Mouse (Mus musculus) testis, adult 2 months (tissue): ENCODE measurements around the gene Plch2. TPM values are rescaled to one million over a fixed set of nuclear protein-coding genes. Genes with fewer than 3 reads are reported as not detected.

ENCODE experiments used
- H3K27ac ChIP-seq: fragments of 200-500 bp; 2 replicates; pipeline ENCODE4 v1.5.1; 2012; ENCODE audit warnings: low read depth, low read length; ENCODE audit not compliant: control insufficient read depth, insufficient read depth
- H3K27me3 ChIP-seq: fragments of 200-500 bp; 2 replicates; pipeline ENCODE4 v1.6.1; 2012; ENCODE audit warnings: mild to moderate bottlenecking, low read length, moderate library complexity; ENCODE audit not compliant: control insufficient read depth, insufficient read depth
- H3K36me3 ChIP-seq: fragments of 200-500 bp; 2 replicates; pipeline ENCODE4 v1.6.1; 2012; ENCODE audit warnings: mild to moderate bottlenecking, low read length; ENCODE audit not compliant: control insufficient read depth, insufficient read depth
- H3K4me1 ChIP-seq: fragments of 200-500 bp; 2 replicates; pipeline ENCODE4 v1.6.1; 2012; ENCODE audit warnings: low read length; ENCODE audit not compliant: control insufficient read depth, insufficient read depth
- H3K4me3 ChIP-seq: fragments of 200-500 bp; 2 replicates; pipeline ENCODE4 v1.5.1; 2012; ENCODE audit warnings: low read depth, mild to moderate bottlenecking, low read length, moderate library complexity, mixed read lengths; ENCODE audit not compliant: control insufficient read depth
- CTCF ChIP-seq: fragments of 200-500 bp; IDR thresholded peaks from 2 replicates; pipeline ENCODE4 v1.5.1; 2012; ENCODE audit warnings: low read depth, mild to moderate bottlenecking, inconsistent platforms, low read length, moderate library complexity; ENCODE audit not compliant: control insufficient read depth, insufficient read depth, insufficient replicate concordance
- POLR2A ChIP-seq: fragments of 200-500 bp; IDR thresholded peaks from 2 replicates; pipeline ENCODE4 v1.6.1; 2012; ENCODE audit warnings: low read depth, mild to moderate bottlenecking, inconsistent platforms, low read length, moderate library complexity; ENCODE audit not compliant: control insufficient read depth
- polyA plus RNA-seq: library from polyadenylated mRNA; depleted of rRNA; stranded (reverse); fragments of >200 nt; gene quantifications from 2 replicates; pipeline ENCODE4 v1.2.3, GENCODE M21; 2012

The Plch2 gene
- polyA plus RNA-seq, 1 experiment: 1.9 TPM

DNA sequence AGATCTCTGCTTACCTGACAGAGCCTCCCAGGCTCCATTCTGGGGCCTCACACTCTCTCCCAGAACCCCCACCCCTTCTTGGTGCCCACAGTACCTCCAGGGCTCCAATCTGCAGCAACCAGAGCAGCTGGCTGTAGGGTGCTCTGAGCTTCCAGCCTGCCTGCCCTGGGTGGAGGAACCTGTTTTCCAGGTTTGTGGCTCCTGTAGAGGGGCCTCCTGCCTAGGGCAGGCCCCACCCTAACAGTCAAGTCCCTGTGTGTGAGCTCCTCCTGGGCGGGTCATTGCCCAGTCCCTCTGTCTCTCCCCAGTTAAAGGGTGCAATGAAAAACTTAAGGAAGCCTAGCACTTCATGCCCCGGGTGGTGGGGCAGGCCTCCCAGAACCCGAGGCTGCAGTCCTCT, 7.3 kb upstream of the Plch2 start:
- Histone ChIP-seq H3K4me1 (peaks cover 16% of the 10 kb centered on the region), H3K27ac (no peak overlapping the region), H3K27me3 (no peaks in the 10 kb centered on the region), H3K36me3 (no peaks in the 10 kb centered on the region), H3K4me3 (no peak overlapping the region)
- no peak for TF ChIP-seq POLR2A
- no peak for TF ChIP-seq CTCF

DNA sequence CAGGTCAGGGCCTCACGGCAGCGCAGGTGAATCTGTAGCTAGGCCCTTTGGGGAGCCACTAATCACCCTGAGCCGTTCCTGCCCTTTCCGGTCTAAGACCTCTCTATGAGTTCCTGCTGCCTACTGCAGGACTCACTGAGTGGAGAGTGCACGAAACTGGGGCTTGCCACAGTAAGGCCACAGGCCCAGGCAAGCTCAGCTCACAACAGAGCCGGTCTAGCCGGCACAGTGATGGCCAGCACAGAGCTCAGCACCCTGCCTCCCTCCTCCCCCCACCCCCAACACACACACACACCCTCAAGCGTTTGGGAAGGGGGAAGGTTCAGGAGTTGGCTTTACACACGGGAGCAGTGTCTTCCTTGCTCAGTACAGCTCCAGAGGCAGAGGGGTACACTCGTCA, 1.7 kb upstream of the Plch2 start:
- H3K4me3 ChIP-seq: no peak overlapping the region
- no peaks in the 10 kb centered on the region; the same call in 1 of the 2 replicates for H3K4me1 ChIP-seq
- TF ChIP-seq CTCF: no peak
- no peak for TF ChIP-seq POLR2A
- no peak overlapping the region for H3K27ac ChIP-seq
- H3K36me3 ChIP-seq: no peaks in the 10 kb centered on the region
- no peaks in the 10 kb centered on the region for H3K27me3 ChIP-seq

GRCm38 (mm10) chr4:155050116-155050515, 6.5 kb downstream of the Plch2 start:
- no peaks in the 10 kb centered on the region; the same call in 1 of the 2 replicates for H3K4me1 ChIP-seq
- TF ChIP-seq CTCF (no peak), POLR2A (no peak)
- H3K36me3 ChIP-seq: no peaks in the 10 kb centered on the region
- H3K4me3 ChIP-seq: no peak overlapping the region
- H3K27me3 ChIP-seq: no peaks in the 10 kb centered on the region
- H3K27ac ChIP-seq: no peak overlapping the region

DNA sequence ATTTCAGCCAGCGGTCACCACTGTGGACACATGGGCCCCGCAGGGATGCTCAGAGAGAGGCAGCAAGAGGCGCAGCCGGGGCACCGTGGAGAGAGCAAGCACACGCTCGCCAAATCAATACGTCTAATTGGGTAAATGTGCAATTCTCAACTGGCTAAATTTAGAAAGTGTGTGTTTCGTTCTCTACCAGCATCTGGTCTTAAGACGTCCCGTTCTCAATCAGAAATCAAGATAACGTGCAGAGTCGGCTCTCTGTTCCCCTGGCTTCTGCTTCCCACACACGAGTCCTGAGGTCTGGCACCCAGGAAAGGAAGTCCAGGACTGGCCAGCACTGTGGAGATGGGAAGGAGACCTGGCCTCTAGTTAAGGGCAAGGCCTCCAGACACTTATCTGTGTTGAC, 9.9 kb downstream of the Plch2 start:
- TF ChIP-seq POLR2A (no peak), CTCF (no peak)
- H3K36me3 ChIP-seq: no peaks in the 10 kb centered on the region
- no peaks in the 10 kb centered on the region for H3K27me3 ChIP-seq
- peaks cover 13% of the 10 kb centered on the region for H3K4me1 ChIP-seq
- no peak overlapping the region for H3K4me3 ChIP-seq
- no peak overlapping the region for H3K27ac ChIP-seq

- Histone ChIP-seq H3K36me3 (no peaks in the 10 kb centered on the region), H3K27me3 (no peaks in the 10 kb centered on the region), H3K4me1 (peaks cover 13% of the 10 kb centered on the region), H3K27ac (no peak overlapping the region), H3K4me3 (no peak overlapping the region; the same call in 1 of the 2 replicates)
- no peak for TF ChIP-seq CTCF
- no peak for TF ChIP-seq POLR2A
Measured at GRCm38 (mm10) chr4:155043289-155043625, 13.3 kb downstream of the Plch2 start.

DNA sequence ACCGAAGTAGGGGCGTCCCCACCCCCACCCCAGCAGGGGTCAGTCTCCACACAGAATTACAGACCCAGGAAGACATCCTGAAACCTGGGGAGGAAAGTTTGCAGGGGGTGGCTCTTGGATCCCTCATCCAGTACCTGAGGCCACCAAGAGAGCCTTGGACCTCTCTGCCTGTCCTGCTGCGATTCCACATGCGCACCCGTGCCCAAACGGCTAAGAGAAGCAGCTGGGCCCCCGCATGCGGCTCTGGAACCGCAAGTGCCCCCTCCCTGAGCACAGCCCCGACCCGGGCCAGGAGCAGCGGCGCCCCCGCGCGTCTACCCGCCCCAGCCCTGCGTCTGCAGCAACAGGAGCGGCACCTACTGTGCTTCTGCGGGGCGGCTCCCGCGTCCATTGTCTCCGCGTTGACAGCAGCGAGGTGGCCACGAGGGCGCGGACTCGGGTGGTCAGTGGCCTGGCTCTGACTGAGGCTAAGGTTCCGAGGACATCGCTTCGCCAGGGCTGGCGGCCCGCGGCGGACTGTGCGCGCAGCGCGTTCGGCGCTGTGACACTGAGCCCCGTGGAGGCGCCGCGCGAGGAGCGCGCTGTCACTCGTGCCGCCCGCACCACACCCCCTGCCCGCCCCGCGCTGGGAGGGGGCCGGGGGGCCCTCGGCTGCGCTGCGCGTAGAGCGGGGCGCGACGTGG, 13.8 kb downstream of the Plch2 start:
- Histone ChIP-seq H3K27ac (no peak overlapping the region), H3K4me1 (peaks cover 13% of the 10 kb centered on the region), H3K4me3 (no peak overlapping the region; the same call in 1 of the 2 replicates), H3K36me3 (no peaks in the 10 kb centered on the region), H3K27me3 (no peaks in the 10 kb centered on the region)
- no peak for TF ChIP-seq POLR2A
- TF ChIP-seq CTCF: no peak

DNA sequence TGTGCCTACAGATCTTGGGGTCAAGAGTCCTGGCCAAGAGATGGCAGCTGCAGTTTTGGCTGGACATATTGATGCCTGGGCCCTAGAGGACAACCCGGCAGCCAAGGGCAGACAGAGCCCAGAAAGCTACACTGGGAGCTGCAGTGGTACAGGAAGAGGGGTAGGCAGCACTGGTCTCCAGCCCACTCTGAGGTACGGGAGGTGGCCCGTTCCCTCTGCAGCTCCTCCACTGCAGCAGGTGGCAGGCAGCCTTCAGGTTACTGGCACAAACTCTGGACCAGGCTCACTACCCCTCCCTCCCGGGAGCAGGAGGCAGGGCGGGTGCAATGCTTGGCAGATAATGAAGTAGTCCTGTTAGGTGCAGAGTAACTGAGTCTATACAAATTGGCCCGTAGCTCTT, 15.9 kb downstream of the Plch2 start:
- no peak for TF ChIP-seq CTCF
- no peak for TF ChIP-seq POLR2A
- H3K4me3 ChIP-seq: no peak overlapping the region
- H3K27ac ChIP-seq: no peak overlapping the region

More for the DNA sequence above, 15.9 kb downstream of the Plch2 start:
- Histone ChIP-seq H3K4me1 (peaks cover 13% of the 10 kb centered on the region), H3K36me3 (no peaks in the 10 kb centered on the region), H3K27me3 (no peaks in the 10 kb centered on the region)
